ENCODE assay signal across 11 mouse cellular contexts in the genomic region with DNA sequence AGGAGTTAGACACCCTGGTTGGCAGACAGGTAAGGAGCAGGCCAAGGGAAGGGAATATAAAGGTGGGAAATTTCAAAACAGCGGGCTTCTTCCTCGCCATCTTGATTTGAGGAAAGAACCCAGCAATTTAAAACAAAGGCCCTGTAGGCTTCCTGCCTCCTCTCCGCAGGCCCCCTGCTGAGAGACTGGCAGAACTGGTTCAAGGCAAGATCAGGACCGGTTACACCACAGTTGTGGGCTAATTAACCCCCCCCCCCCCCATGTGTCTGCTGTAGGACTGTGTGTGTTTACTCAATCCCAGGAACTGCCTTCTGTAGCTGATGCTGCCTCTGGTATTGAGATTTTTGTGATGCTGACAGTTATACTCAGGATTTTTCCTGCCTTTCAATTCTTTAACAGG. TPM values are rescaled to one million over a fixed set of nuclear protein-coding genes. Genes with fewer than 3 reads are reported as not detected.
A peak's percentile ranks its signal among the peaks of the same experiment; 100 is the strongest.
DNase-seq lines count a peak whose midpoint lies in the region; ATAC-seq lines count a peak whose summit lies in the region.
"Had no signal": no experiment of that assay in that cellular context is flagged by ENCODE, and none has a peak within 500 bp of the region (broad histone marks: within the 10 kb centered on the region; RNA-seq: fewer than 3 reads in every experiment).

No protein-coding gene starts in this region.

- H3K27me3 ChIP-seq in forebrain, embryonic 15.5 days, result no peaks in the 10 kb centered on the region

- H3K36me3 ChIP-seq in forebrain, embryonic 15.5 days, result no peaks in the 10 kb centered on the region

- DNase-seq in cerebellum, adult 11-12 months, result peak; percentile 11
- DNase-seq in cerebellum, postnatal 36 days, result no peak
- DNase-seq in urinary bladder, postnatal 14 days (ENCODE audit: low spot score), result peak; percentile 74
- no peak for DNase-seq in urinary bladder, postnatal 10 days (ENCODE audit: low spot score)
- DNase-seq in lung, adult 18-20 months, result peak; percentile 53 to 75
- no peak for DNase-seq in Muller cell, postnatal 12 days (ENCODE audit: inconsistent ontology term)
- no peak for DNase-seq in adrenal gland, postnatal 4 days (ENCODE audit: low spot score in 2 of 2)
- DNase-seq: right cerebral cortex, postnatal 14 days had no signal

- 34% methylated on average over 4 of the region's 4 CpGs for WGBS in forebrain, embryonic 15.5 days

- H3K4me2 ChIP-seq in forebrain, embryonic 15.5 days (replicated peaks), result no peak overlapping the region

- H3K4me1 ChIP-seq in forebrain, embryonic 15.5 days, result peaks cover 23% of the 10 kb centered on the region

- H3K9me3 ChIP-seq in forebrain, embryonic 15.5 days, result no peaks in the 10 kb centered on the region

- H3K4me3 ChIP-seq in forebrain, embryonic 15.5 days, result no peak overlapping the region

- no peak for ATAC-seq in forebrain, embryonic 15.5 days (replicated peaks)
- ATAC-seq: midbrain, embryonic 16.5 days had no signal

- no peak overlapping the region for H3K27ac ChIP-seq in forebrain, embryonic 15.5 days (replicated peaks)
- H3K27ac ChIP-seq: kidney, postnatal 0 days had no signal

- H3K9ac ChIP-seq in forebrain, embryonic 15.5 days (replicated peaks), result no peak overlapping the region

RNA-seq across cellular contexts. Expression of a gene that starts 1.7 kb away (rescaled TPM):
- total RNA-seq in adrenal gland, postnatal 4 days (2021), result 10 to 100 TPM; 22.2 to 22.4 TPM
- polyA plus RNA-seq in forebrain, embryonic 15.5 days (2015; fragmentation: Nextera tagmentation; extraction: Ambion mirVana), result 36.3 and 36.9 TPM in 2 replicates

RNA-seq across cellular contexts. Expression of a gene that starts 31.2 kb away (rescaled TPM):
- 10 to 100 TPM; 75.5 to 76.8 TPM for total RNA-seq in adrenal gland, postnatal 4 days (2021)
- 59.5 and 59.8 TPM in 2 replicates for polyA plus RNA-seq in forebrain, embryonic 15.5 days (2015; fragmentation: Nextera tagmentation; extraction: Ambion mirVana)

Comparison
In these comparisons a context has a peak if more than half of its experiments do, and no peak if none do; other contexts are left out.
1. DNase-seq: peak in cerebellum, adult 11-12 months (single experiment), urinary bladder, postnatal 14 days (single experiment) and lung, adult 18-20 months (2 of 2); none in cerebellum, postnatal 36 days (0 of 2), urinary bladder, postnatal 10 days (single experiment), Muller cell, postnatal 12 days (single experiment) and adrenal gland, postnatal 4 days (0 of 2).